18 mouse cellular contexts compared by ENCODE assay signal in the genomic region with DNA sequence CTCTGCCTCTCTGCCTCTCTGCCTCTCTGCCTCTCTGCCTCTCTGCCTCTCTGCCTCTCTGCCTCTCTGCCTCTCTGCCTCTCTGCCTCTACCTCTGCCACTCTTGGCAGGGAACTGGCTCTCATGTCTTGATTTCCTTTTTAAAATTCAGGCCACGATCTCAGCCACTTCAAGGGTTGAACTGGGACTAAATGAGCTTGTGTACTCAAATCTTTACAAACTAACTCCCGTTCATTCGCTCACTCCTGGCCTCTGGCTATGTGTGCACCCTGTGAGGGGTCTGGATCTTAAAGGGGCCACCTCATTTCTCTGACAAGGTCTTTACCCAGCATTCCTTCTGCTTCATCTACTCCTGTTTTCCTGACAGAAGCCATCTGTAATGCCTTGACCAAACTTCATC. TPM values are rescaled to one million over a fixed set of nuclear protein-coding genes. Genes with fewer than 3 reads are reported as not detected.
DNase-seq lines count a peak whose midpoint lies in the region; ATAC-seq and TF ChIP-seq lines count a peak whose summit lies in the region.
"Had no signal": no experiment of that assay in that cellular context is flagged by ENCODE, and none has a peak within 500 bp of the region (broad histone marks: within the 10 kb centered on the region; RNA-seq: fewer than 3 reads in every experiment).

No protein-coding gene starts in this region.

- no peak overlapping the region for H3K4me3 ChIP-seq in kidney, embryonic 15.5 days (replicated peaks)
- no peak overlapping the region for H3K4me3 ChIP-seq in embryonic facial prominence, embryonic 11.5 days (ENCODE audit: low read depth, low read length)
- H3K4me3 ChIP-seq in hindbrain, embryonic 12.5 days = no peak overlapping the region
- H3K4me3 ChIP-seq in midbrain, postnatal 0 days (ENCODE audit: low read depth, low read length) = no peak overlapping the region
- H3K4me3 ChIP-seq in heart, adult 2 months = no peak overlapping the region
- H3K4me3 ChIP-seq: embryonic facial prominence, embryonic 15.5 days; gastrocnemius, adult 2 months; heart, embryonic 15.5 days; liver, embryonic 15.5 days; megakaryocyte, embryonic 14.5 days had no signal

- no peaks in the 10 kb centered on the region for H3K27me3 ChIP-seq in kidney, embryonic 15.5 days
- H3K27me3 ChIP-seq in embryonic facial prominence, embryonic 11.5 days (ENCODE audit: control insufficient read depth, insufficient read depth, low read length) = no peaks in the 10 kb centered on the region; the same call in 1 of the 2 replicates
- no peaks in the 10 kb centered on the region for H3K27me3 ChIP-seq in hindbrain, embryonic 12.5 days
- no peaks in the 10 kb centered on the region for H3K27me3 ChIP-seq in midbrain, postnatal 0 days (ENCODE audit: insufficient read depth, low read length)
- H3K27me3 ChIP-seq in heart, adult 2 months (ENCODE audit: control insufficient read depth, insufficient read depth, low read length) = no peaks in the 10 kb centered on the region
- H3K27me3 ChIP-seq: embryonic facial prominence, embryonic 15.5 days; heart, embryonic 15.5 days; liver, embryonic 15.5 days had no signal

- no peak for TF ChIP-seq CTCF in midbrain, postnatal 0 days (IDR thresholded peaks at IDR 0.05)
- TF ChIP-seq CTCF in heart, adult 2 months (IDR thresholded peaks at IDR 0.05) = no peak

- ATAC-seq in kidney, embryonic 15.5 days (replicated peaks; ENCODE audit: low FRiP score) = no peak
- no peak for ATAC-seq in embryonic facial prominence, embryonic 11.5 days (replicated peaks; ENCODE audit: insufficient number of reproducible peaks, low FRiP score, low TSS enrichment, low read depth)
- ATAC-seq in hindbrain, embryonic 12.5 days (ENCODE audit: low FRiP score) = peak; percentile 84
- peak; percentile 73 for ATAC-seq in midbrain, postnatal 0 days (ENCODE audit: low FRiP score)
- ATAC-seq in megakaryocyte progenitor cell, adult 5-6 weeks (replicated peaks; ENCODE audit: poor library complexity) = no peak
- ATAC-seq: intestine, postnatal 0 days had no signal

- H3K4me1 ChIP-seq in kidney, embryonic 15.5 days = peaks cover 3% of the 10 kb centered on the region; the same call in 1 of the 2 replicates
- H3K4me1 ChIP-seq in embryonic facial prominence, embryonic 11.5 days (ENCODE audit: control insufficient read depth, insufficient read depth, low read length) = peaks cover 2% of the 10 kb centered on the region; the same call in 1 of the 2 replicates
- peaks cover 41% of the 10 kb centered on the region for H3K4me1 ChIP-seq in hindbrain, embryonic 12.5 days
- H3K4me1 ChIP-seq in midbrain, postnatal 0 days (ENCODE audit: insufficient read depth, low read length) = peaks cover 8% of the 10 kb centered on the region
- H3K4me1 ChIP-seq in heart, adult 2 months (ENCODE audit: control insufficient read depth, insufficient read depth, low read length) = peaks cover 2% of the 10 kb centered on the region; the same call in 1 of the 2 replicates
- H3K4me1 ChIP-seq: heart, embryonic 15.5 days; liver, embryonic 15.5 days; megakaryocyte, embryonic 14.5 days had no signal

- H3K9ac ChIP-seq in kidney, embryonic 15.5 days = no peak overlapping the region
- H3K9ac ChIP-seq in embryonic facial prominence, embryonic 11.5 days (replicated peaks; ENCODE audit: low read length) = no peak overlapping the region
- no peak overlapping the region for H3K9ac ChIP-seq in hindbrain, embryonic 12.5 days
- H3K9ac ChIP-seq in midbrain, postnatal 0 days (replicated peaks; ENCODE audit: low read length, poor library complexity, severe bottlenecking) = no peak overlapping the region
- no peak overlapping the region for H3K9ac ChIP-seq in heart, adult 2 months (ENCODE audit: low read depth, low read length)
- H3K9ac ChIP-seq: embryonic facial prominence, embryonic 15.5 days; heart, embryonic 15.5 days; liver, embryonic 15.5 days had no signal

- TF ChIP-seq POLR2A in heart, adult 2 months (IDR thresholded peaks at IDR 0.05; ENCODE audit: insufficient read depth, low read depth, low read length) = no peak

- WGBS in kidney, embryonic 15.5 days = 46% methylated on average over 3 of the region's 3 CpGs
- WGBS in embryonic facial prominence, embryonic 11.5 days = 25% methylated on average over 3 of the region's 3 CpGs
- WGBS in hindbrain, embryonic 12.5 days = 12% methylated on average over 3 of the region's 3 CpGs
- 10% methylated on average over 3 of the region's 3 CpGs for WGBS in midbrain, postnatal 0 days
- WGBS in heart, adult 2 months = 68% methylated on average over 3 of the region's 3 CpGs

- no peaks in the 10 kb centered on the region for H3K36me3 ChIP-seq in kidney, embryonic 15.5 days
- H3K36me3 ChIP-seq in embryonic facial prominence, embryonic 11.5 days (replicated peaks; ENCODE audit: control insufficient read depth, insufficient read depth, low read depth, low read length) = no peaks in the 10 kb centered on the region
- H3K36me3 ChIP-seq in hindbrain, embryonic 12.5 days = no peaks in the 10 kb centered on the region
- peaks cover 5% of the 10 kb centered on the region; the same call in 1 of the 2 replicates for H3K36me3 ChIP-seq in midbrain, postnatal 0 days (ENCODE audit: insufficient read depth, low read length)
- no peaks in the 10 kb centered on the region; the same call in 1 of the 2 replicates for H3K36me3 ChIP-seq in heart, adult 2 months (ENCODE audit: control insufficient read depth, insufficient read depth, low read length)
- H3K36me3 ChIP-seq: embryonic facial prominence, embryonic 15.5 days; heart, embryonic 15.5 days; liver, embryonic 15.5 days had no signal

- intact Hi-C loops in heart, adult 2 months (cut with DNase I) = no loop called here

- H3K4me2 ChIP-seq in kidney, embryonic 15.5 days = no peak overlapping the region
- H3K4me2 ChIP-seq in embryonic facial prominence, embryonic 11.5 days (ENCODE audit: low read depth, low read length) = no peak overlapping the region
- no peak overlapping the region for H3K4me2 ChIP-seq in hindbrain, embryonic 12.5 days (replicated peaks)
- H3K4me2 ChIP-seq in midbrain, postnatal 0 days (ENCODE audit: low read depth, low read length, poor library complexity, severe bottlenecking) = no peak overlapping the region
- H3K4me2 ChIP-seq: embryonic facial prominence, embryonic 15.5 days; heart, embryonic 15.5 days; liver, embryonic 15.5 days had no signal

- peak overlapping the region; percentile 60; the same call in 1 of the 2 replicates for H3K27ac ChIP-seq in kidney, embryonic 15.5 days
- H3K27ac ChIP-seq in embryonic facial prominence, embryonic 11.5 days (replicated peaks; ENCODE audit: low read depth, low read length) = no peak overlapping the region
- peak overlapping the region; percentile 73 for H3K27ac ChIP-seq in hindbrain, embryonic 12.5 days
- H3K27ac ChIP-seq in midbrain, postnatal 0 days (ENCODE audit: low read depth, low read length) = peak overlapping the region; percentile 55
- no peak overlapping the region for H3K27ac ChIP-seq in heart, adult 2 months
- H3K27ac ChIP-seq: embryonic facial prominence, embryonic 15.5 days; gastrocnemius, adult 2 months; heart, embryonic 15.5 days; liver, embryonic 15.5 days had no signal

- H3K79me2 ChIP-seq in heart, adult 2 months (replicated peaks; ENCODE audit: control insufficient read depth, insufficient read depth, low read length) = no peaks in the 10 kb centered on the region

- TF ChIP-seq EP300 in heart, adult 2 months (IDR thresholded peaks at IDR 0.05; ENCODE audit: insufficient read depth, low read depth, low read length) = no peak

- DNase-seq in kidney, postnatal 14 days = no peak
- DNase-seq in embryonic facial prominence, embryonic 11.5 days (ENCODE audit: low spot score) = peak; percentile 33
- DNase-seq in midbrain, postnatal 0 days (ENCODE audit: low spot score) = peak; percentile 85
- no peak for DNase-seq in heart, adult 2 months
- DNase-seq in right cerebral cortex, postnatal 4 days = no peak
- DNase-seq: adrenal gland, postnatal 14 days; cerebellum, adult 18-20 months; gastrocnemius, adult 2 months; thymus, postnatal 25 days had no signal

- no peaks in the 10 kb centered on the region for H3K9me3 ChIP-seq in kidney, embryonic 15.5 days (replicated peaks)
- no peaks in the 10 kb centered on the region for H3K9me3 ChIP-seq in embryonic facial prominence, embryonic 11.5 days (replicated peaks; ENCODE audit: control insufficient read depth, low read length)
- H3K9me3 ChIP-seq in hindbrain, embryonic 12.5 days (replicated peaks) = no peaks in the 10 kb centered on the region
- H3K9me3 ChIP-seq in midbrain, postnatal 0 days (ENCODE audit: low read length) = no peaks in the 10 kb centered on the region
- H3K9me3 ChIP-seq: embryonic facial prominence, embryonic 15.5 days; heart, embryonic 15.5 days; liver, embryonic 15.5 days had no signal

RNA-seq across cellular contexts. Expression of a gene that starts 18.6 kb away (rescaled TPM):
- polyA plus RNA-seq in kidney, embryonic 15.5 days (2015; fragmentation: Nextera tagmentation; extraction: Ambion mirVana) = 0.14 TPM in 1 of 2 replicates, not detected in the other
- not detected in 2 replicates for polyA plus RNA-seq in embryonic facial prominence, embryonic 11.5 days (2014; fragmentation: Nextera tagmentation; extraction: Ambion mirVana)
- 0.27 TPM in 1 of 2 replicates, not detected in the other for polyA plus RNA-seq in hindbrain, embryonic 12.5 days (2016; fragmentation: Nextera tagmentation; extraction: Ambion mirVana)
- not detected in 2 replicates for total RNA-seq in midbrain, postnatal 0 days (2014; rRNA removed)
- polyA plus RNA-seq in midbrain, postnatal 0 days (2015; fragmentation: Nextera tagmentation; extraction: Ambion mirVana) = 0.14 TPM in 1 of 2 replicates, not detected in the other
- not detected for total RNA-seq in heart, adult 2 months (2021)
- polyA plus RNA-seq in heart, adult 2 months (2012; rRNA removed) = not detected in 2 replicates
- total RNA-seq in megakaryocyte progenitor cell, adult 5-6 weeks (2015) = not detected in 2 replicates
- total RNA-seq in megakaryocyte progenitor cell, adult 5-6 weeks (2017) = not detected in 2 replicates
- total RNA-seq: adrenal gland, postnatal 14 days; gastrocnemius, adult 2 months; left cerebral cortex, postnatal 25 days had no signal
- polyA plus RNA-seq: embryonic facial prominence, embryonic 15.5 days; heart, embryonic 15.5 days; liver, embryonic 15.5 days had no signal

RNA-seq across cellular contexts. Expression of a gene that starts 29.8 kb away (rescaled TPM):
- 7.4 and 8.4 TPM in 2 replicates for polyA plus RNA-seq in kidney, embryonic 15.5 days (2015; fragmentation: Nextera tagmentation; extraction: Ambion mirVana)
- 1.5 and 1.9 TPM in 2 replicates for polyA plus RNA-seq in embryonic facial prominence, embryonic 11.5 days (2014; fragmentation: Nextera tagmentation; extraction: Ambion mirVana)
- polyA plus RNA-seq in hindbrain, embryonic 12.5 days (2016; fragmentation: Nextera tagmentation; extraction: Ambion mirVana) = 11.8 and 12.4 TPM in 2 replicates
- total RNA-seq in midbrain, postnatal 0 days (2014; rRNA removed) = 43.4 and 45.5 TPM in 2 replicates
- 41.5 and 42.1 TPM in 2 replicates for polyA plus RNA-seq in midbrain, postnatal 0 days (2015; fragmentation: Nextera tagmentation; extraction: Ambion mirVana)
- total RNA-seq in heart, adult 2 months (2021) = 1 to 10 TPM; 3.4 TPM
- polyA plus RNA-seq in heart, adult 2 months (2012; rRNA removed) = 5.6 and 7.9 TPM in 2 replicates
- not detected in 2 replicates for total RNA-seq in megakaryocyte progenitor cell, adult 5-6 weeks (2015)
- not detected in 2 replicates for total RNA-seq in megakaryocyte progenitor cell, adult 5-6 weeks (2017)

Comparison
In these comparisons a context has a peak if more than half of its experiments do, and no peak if none do; other contexts are left out.
1. ATAC-seq: peak in hindbrain, embryonic 12.5 days (single experiment) and midbrain, postnatal 0 days (single experiment); none in kidney, embryonic 15.5 days (single experiment), embryonic facial prominence, embryonic 11.5 days (single experiment) and megakaryocyte progenitor cell, adult 5-6 weeks (single experiment).
2. H3K27ac ChIP-seq: peak in kidney, embryonic 15.5 days (single experiment), hindbrain, embryonic 12.5 days (single experiment) and midbrain, postnatal 0 days (single experiment); none in embryonic facial prominence, embryonic 11.5 days (single experiment) and heart, adult 2 months (single experiment).
3. DNase-seq: peak in embryonic facial prominence, embryonic 11.5 days (single experiment) and midbrain, postnatal 0 days (single experiment); none in kidney, postnatal 14 days (single experiment), heart, adult 2 months (0 of 2) and right cerebral cortex, postnatal 4 days (single experiment).